Mouse (Mus musculus) heart, embryonic 13.5 days (tissue): Measurements from ENCODE around the gene Mnd1. TPM values are rescaled to one million over a fixed set of nuclear protein-coding genes. Genes with fewer than 3 reads are reported as not detected.
A peak's percentile ranks its signal among the peaks of the same experiment; 100 is the strongest.

Experiments
- ATAC-seq: fragments of 200-750 bp; cut with Nextera tagmentation; 2 replicates; pipeline ENCODE4 v1.8.0; 2017; ENCODE audit warnings: moderate TSS enrichment; ENCODE audit not compliant: insufficient number of reproducible peaks, low FRiP score, low TSS enrichment; ENCODE audit errors: extremely low read depth
- H3K27ac ChIP-seq: fragments of 300-500 bp; sonication (generic); replicated peaks from 2 replicates; pipeline ENCODE4 v1.5.1; 2015; ENCODE audit warnings: moderate library complexity, mild to moderate bottlenecking, inconsistent platforms
- H3K27me3 ChIP-seq: fragments of 300-500 bp; sonication (generic); replicated peaks from 2 replicates; pipeline ENCODE4 v1.6.1; 2015; ENCODE audit warnings: mild to moderate bottlenecking, inconsistent platforms
- H3K36me3 ChIP-seq: fragments of 300-500 bp; sonication (generic); 2 replicates; pipeline ENCODE4 v1.6.1; 2015; ENCODE audit warnings: mild to moderate bottlenecking, inconsistent platforms
- H3K4me1 ChIP-seq: fragments of 300-500 bp; sonication (generic); 2 replicates; pipeline ENCODE4 v1.6.1; 2015; ENCODE audit warnings: inconsistent platforms
- H3K4me2 ChIP-seq: fragments of 300-500 bp; sonication (generic); 2 replicates; pipeline ENCODE4 v1.6.1; 2015; ENCODE audit warnings: inconsistent platforms, mild to moderate bottlenecking, moderate library complexity
- H3K4me3 ChIP-seq: fragments of 300-500 bp; sonication (generic); 2 replicates; pipeline ENCODE4 v1.5.1; 2015; ENCODE audit warnings: moderate library complexity, mild to moderate bottlenecking, inconsistent platforms
- H3K9ac ChIP-seq: fragments of 300-500 bp; sonication (generic); 2 replicates; pipeline ENCODE4 v1.6.1; 2015; ENCODE audit warnings: inconsistent platforms, mild to moderate bottlenecking, moderate library complexity
- H3K9me3 ChIP-seq: fragments of 300-500 bp; sonication (generic); 2 replicates; pipeline ENCODE4 v1.6.1; 2016; ENCODE audit warnings: inconsistent platforms
- WGBS: fragments of 180-500 bp; shearing (Covaris S2); methylation state at CpG from one replicate; pipeline ENCODE4 v1.1.7; 2015; ENCODE audit warnings: mixed read lengths; 5-methylcytosine and 5-hydroxymethylcytosine counted together
- polyA plus RNA-seq: library from polyadenylated mRNA; unstranded; fragments of >200 nt; fragmentation: Nextera tagmentation; extraction: Ambion mirVana; gene quantifications from 2 replicates; pipeline ENCODE4 v1.2.1, GENCODE M21; 2015

Gene Mnd1
- polyA plus RNA-seq, 1 experiment from 2014 or later: 7.6 TPM

DNA sequence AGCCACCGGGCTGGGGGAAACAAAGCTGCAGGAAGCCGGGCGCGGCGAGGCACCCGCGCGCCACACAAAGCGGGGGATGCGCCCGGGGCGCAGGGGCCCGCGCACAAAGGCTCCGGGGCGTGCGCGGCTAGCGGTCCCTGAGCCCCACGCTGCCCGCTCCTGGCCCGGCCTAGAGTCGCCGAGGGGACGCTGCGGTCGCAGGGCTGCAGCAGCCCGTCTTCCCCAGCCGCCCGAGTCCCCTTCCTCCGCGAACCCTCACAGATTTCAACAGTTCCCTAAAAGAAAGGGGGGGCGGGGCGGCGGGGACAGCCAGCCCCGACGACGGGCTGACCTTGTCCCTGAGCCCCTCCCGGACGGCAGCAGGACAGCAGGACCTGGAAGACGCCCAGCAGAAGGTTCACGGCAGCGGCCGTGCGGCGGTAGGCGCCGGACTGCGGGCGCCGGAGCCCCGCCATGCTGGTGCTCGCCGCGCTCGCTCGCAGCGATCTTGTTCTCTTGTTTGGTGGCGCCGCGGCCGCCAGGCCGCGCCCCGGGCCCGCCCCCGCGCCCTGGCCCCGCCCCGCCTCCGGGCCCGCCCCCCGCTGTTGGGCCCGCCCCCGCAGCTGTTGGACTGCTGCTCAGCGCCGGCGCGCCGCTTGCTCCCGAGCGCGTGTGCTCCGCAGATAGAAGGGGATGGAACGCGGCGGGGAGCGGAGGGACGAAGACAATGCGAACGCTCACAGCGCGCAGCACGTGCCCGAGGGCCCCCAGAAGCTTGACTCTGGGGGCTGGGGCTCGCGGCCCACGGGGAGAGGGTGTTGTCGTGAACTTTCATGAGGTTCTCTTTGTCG, 115.7 kb downstream of the Mnd1 start, which contains the start of gene Tmem131l:
TSS of gene Tmem131l (minus strand) at position 530 of the 830 bp plus-strand sequence.
- H3K4me1 ChIP-seq: peaks cover 21% of the 10 kb centered on the region
- H3K27me3 ChIP-seq: no peaks in the 10 kb centered on the region
- WGBS: under 1% methylated on average over 95 of the region's 100 CpGs
- H3K9me3 ChIP-seq: no peaks in the 10 kb centered on the region
- peak; percentile 89 for ATAC-seq
- peak within 1 kb of the TSS; percentile 98 for H3K4me2 ChIP-seq
- H3K4me3 ChIP-seq: peak within 1 kb of the TSS; percentile 75
- peak within 1 kb of the TSS; percentile 88 for H3K27ac ChIP-seq
- H3K9ac ChIP-seq: peak within 1 kb of the TSS; percentile 93
- 0 out of 2 replicates have a peak, but pooled peaks cover 1% of the 10 kb centered on the region for H3K36me3 ChIP-seq

DNA sequence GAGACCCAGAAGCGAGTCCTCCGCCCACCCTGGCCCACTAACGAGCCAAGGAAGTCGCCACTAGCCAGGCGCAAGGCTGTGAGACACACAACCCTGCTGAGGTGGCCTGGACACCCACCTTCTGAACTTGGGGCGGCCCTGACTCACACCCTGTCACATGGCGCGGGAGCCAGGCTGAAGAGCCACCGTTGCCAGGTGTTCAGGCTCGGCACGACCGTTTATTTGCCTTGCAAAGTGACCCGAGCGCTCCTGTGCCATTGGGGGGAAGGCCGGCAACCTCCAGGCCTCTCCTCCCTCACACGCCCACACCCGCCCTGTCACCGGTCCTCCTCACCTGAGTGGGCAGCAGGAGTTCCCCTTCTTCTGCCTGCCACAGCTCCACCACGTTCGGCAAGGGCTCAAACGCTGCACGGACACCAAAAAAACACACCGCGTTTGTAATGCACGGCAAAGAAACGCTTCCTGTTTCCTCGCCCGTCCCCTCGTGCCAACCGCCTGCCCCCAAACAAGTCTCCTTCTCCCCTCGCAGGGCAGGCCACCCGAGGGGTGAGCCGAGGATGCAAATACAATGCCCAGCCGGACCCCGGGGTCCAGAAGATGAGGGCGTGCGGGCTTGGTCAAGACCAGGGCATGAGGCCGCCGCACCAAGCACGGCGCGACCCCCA, 116.5 kb downstream of the Mnd1 start:
- peak overlapping the region; percentile 93 for H3K9ac ChIP-seq
- no peaks in the 10 kb centered on the region for H3K9me3 ChIP-seq
- peak overlapping the region; percentile 75 for H3K4me3 ChIP-seq
- H3K27me3 ChIP-seq: no peaks in the 10 kb centered on the region
- ATAC-seq: no peak
- under 1% methylated on average over 42 of the region's 42 CpGs for WGBS
- H3K4me1 ChIP-seq: peaks cover 23% of the 10 kb centered on the region
- peak overlapping the region; percentile 98 for H3K4me2 ChIP-seq
- H3K27ac ChIP-seq: peak overlapping the region; percentile 88
- H3K36me3 ChIP-seq: 0 out of 2 replicates have a peak, but pooled peaks cover 4% of the 10 kb centered on the region

DNA sequence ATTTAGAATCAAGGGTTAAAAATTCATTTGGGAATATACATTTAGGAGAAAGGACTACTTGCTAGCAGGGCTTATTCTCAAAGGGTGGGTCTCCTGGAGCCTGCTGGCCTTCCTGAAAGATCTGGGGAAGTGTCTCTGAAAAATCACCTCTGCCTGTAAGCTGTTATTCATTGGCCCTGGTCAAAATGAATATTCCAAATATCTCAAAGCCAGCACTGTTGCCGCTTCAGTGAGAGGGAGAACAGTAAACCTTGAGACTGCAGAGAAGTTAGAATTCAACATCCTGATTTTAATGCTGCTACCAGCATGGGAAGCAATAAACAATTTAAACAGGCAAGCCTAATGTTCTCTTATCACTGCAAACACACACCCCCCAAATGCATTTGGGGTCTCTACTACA, 117.5 kb downstream of the Mnd1 start:
- H3K4me3 ChIP-seq: peak overlapping the region; percentile 75
- no peaks in the 10 kb centered on the region for H3K9me3 ChIP-seq
- no peak for ATAC-seq
- H3K4me1 ChIP-seq: peaks cover 28% of the 10 kb centered on the region
- no peak overlapping the region for H3K27ac ChIP-seq
- H3K4me2 ChIP-seq: peak overlapping the region; percentile 98
- 51% methylated on average over 1 of the region's 1 CpGs for WGBS
- 0 out of 2 replicates have a peak, but pooled peaks cover 4% of the 10 kb centered on the region for H3K36me3 ChIP-seq
- H3K27me3 ChIP-seq: no peaks in the 10 kb centered on the region
- peak overlapping the region; percentile 93 for H3K9ac ChIP-seq

Other genes with a start within 250 kb of the Mnd1 start
- gene Tmem131l, start 115.6 kb downstream of the Mnd1 start, polyA plus RNA-seq: 23.8 and 24.0 TPM in 2 replicates
- 0.24 and 0.28 TPM in 2 replicates for gene Gm6525, start 18.3 kb upstream of the Mnd1 start, polyA plus RNA-seq
- 7.2 and 7.6 TPM in 2 replicates for gene Trim2, start 151.1 kb upstream of the Mnd1 start, polyA plus RNA-seq